Mouse (Mus musculus) heart, embryonic 14.5 days (tissue): ENCODE results near the gene Miga2. TPM values are rescaled to one million over a fixed set of nuclear protein-coding genes. Genes with fewer than 3 reads are reported as not detected.

Source experiments
- ATAC-seq: fragments of 200-750 bp; cut with Nextera tagmentation; 2 replicates; pipeline ENCODE4 v1.8.0; 2017; ENCODE audit warnings: low read depth, moderate TSS enrichment; ENCODE audit not compliant: insufficient number of reproducible peaks, insufficient read depth, low FRiP score
- H3K27ac ChIP-seq, 2 experiments: fragments of 200-500 bp in 1 of 2; fragments of 300-500 bp in 1 of 2; sonication (generic) in 1 of 2; replicated peaks in 1 of 2; 2 replicates each; pipeline ENCODE4 v1.5.1; 2012 to 2014; ENCODE audit warnings: low read depth in 2 of 2, low read length in 2 of 2, control low read depth in 1 of 2, mild to moderate bottlenecking in 1 of 2, mixed read lengths in 1 of 2; ENCODE audit not compliant: control insufficient read depth in 1 of 2, insufficient read depth in 1 of 2
- H3K27me3 ChIP-seq: fragments of 300-500 bp; sonication (generic); 2 replicates; pipeline ENCODE4 v1.6.1; 2014; ENCODE audit warnings: mild to moderate bottlenecking, low read length, control low read depth; ENCODE audit not compliant: control insufficient read depth, insufficient read depth
- H3K36me3 ChIP-seq: fragments of 300-500 bp; sonication (generic); 2 replicates; pipeline ENCODE4 v1.6.1; 2014; ENCODE audit warnings: mild to moderate bottlenecking, control low read depth, low read length, mixed read lengths; ENCODE audit not compliant: control insufficient read depth, insufficient read depth
- H3K4me1 ChIP-seq, 2 experiments: fragments of 200-500 bp in 1 of 2; fragments of 300-500 bp in 1 of 2; sonication (generic) in 1 of 2; 2 replicates each; pipeline ENCODE4 v1.6.1; 2012 to 2014; ENCODE audit warnings: low read length in 2 of 2, control low read depth in 1 of 2, mixed read lengths in 1 of 2; ENCODE audit not compliant: control insufficient read depth in 2 of 2, insufficient read depth in 2 of 2
- H3K4me2 ChIP-seq: fragments of 300-500 bp; sonication (generic); 2 replicates; pipeline ENCODE4 v1.6.1; 2014; ENCODE audit warnings: mild to moderate bottlenecking, low read length
- H3K4me3 ChIP-seq, 2 experiments: fragments of 200-500 bp in 1 of 2; fragments of 300-500 bp in 1 of 2; sonication (generic) in 1 of 2; 2 replicates each; pipeline ENCODE4 v1.5.1; 2012 to 2014; ENCODE audit warnings: low read length in 2 of 2, mild to moderate bottlenecking in 2 of 2, control low read depth in 1 of 2, low read depth in 1 of 2, moderate library complexity in 1 of 2; ENCODE audit not compliant: control insufficient read depth in 1 of 2, insufficient read depth in 1 of 2
- H3K9ac ChIP-seq: fragments of 300-500 bp; sonication (generic); 2 replicates; pipeline ENCODE4 v1.6.1; 2014; ENCODE audit warnings: mild to moderate bottlenecking, low read length
- H3K9me3 ChIP-seq: fragments of 300-500 bp; sonication (generic); 2 replicates; pipeline ENCODE4 v1.6.1; 2016; ENCODE audit warnings: low read length, control low read depth; ENCODE audit not compliant: control insufficient read depth
- WGBS: fragments of 180-500 bp; shearing (Covaris S2); extraction: QIAGEN DNeasy Blood & Tissue Kit; methylation state at CpG from one replicate; pipeline ENCODE4 v1.1.7; 2014; 5-methylcytosine and 5-hydroxymethylcytosine counted together
- polyA plus RNA-seq: library from polyadenylated mRNA; unstranded; fragments of >200 nt; fragmentation: Nextera tagmentation; extraction: Ambion mirVana; gene quantifications from 2 replicates; pipeline ENCODE4 v1.2.1, GENCODE M21; 2014

Gene Miga2
- polyA plus RNA-seq, 1 experiment from 2014 or later: 31.6 TPM

DNA sequence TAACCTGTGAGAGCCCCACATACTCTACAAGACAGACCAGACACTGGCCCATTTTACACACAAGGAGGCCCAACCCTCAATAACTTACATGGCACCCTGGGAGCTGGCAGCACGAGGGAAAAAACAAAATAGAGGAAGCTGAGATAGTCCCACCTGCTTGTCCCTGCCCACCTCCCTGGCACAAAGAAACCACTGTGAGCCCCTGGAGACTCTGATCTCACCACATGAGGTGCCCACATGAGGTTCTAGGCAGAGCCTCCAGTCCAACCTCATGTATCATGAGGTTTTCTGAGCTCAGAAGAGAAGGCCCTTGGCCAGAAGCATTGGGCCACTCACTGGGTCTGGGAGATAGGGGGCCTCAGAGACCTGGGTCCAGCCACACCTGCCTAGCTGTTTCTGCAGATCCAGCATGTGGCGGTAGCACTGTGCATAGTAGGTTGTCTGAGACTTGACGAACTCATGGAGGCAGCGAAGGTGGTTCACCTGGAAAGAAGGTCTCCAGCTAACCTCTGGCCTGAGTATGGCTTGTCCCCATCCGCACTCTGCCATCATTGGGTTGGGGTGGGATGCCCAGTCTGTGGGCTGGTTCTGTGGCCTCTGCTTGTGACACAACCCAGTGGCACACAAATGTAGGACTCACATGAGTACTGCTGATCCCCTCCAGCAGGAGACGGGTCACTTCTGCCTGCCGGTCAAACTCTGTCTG is 17.9 kb upstream of the Miga2 start:
- ATAC-seq: no peak
- Histone ChIP-seq H3K27ac (no peak overlapping the region), H3K36me3 (peaks cover 99% of the 10 kb centered on the region), H3K27me3 (no peaks in the 10 kb centered on the region), H3K4me2 (no peak overlapping the region), H3K4me1 (peaks cover 13 to 17% of the 10 kb centered on the region in 2 experiments), H3K4me3 (no peak overlapping the region), H3K9me3 (no peaks in the 10 kb centered on the region), H3K9ac (no peak overlapping the region)
- 89% methylated on average over 7 of the region's 7 CpGs for WGBS

DNA sequence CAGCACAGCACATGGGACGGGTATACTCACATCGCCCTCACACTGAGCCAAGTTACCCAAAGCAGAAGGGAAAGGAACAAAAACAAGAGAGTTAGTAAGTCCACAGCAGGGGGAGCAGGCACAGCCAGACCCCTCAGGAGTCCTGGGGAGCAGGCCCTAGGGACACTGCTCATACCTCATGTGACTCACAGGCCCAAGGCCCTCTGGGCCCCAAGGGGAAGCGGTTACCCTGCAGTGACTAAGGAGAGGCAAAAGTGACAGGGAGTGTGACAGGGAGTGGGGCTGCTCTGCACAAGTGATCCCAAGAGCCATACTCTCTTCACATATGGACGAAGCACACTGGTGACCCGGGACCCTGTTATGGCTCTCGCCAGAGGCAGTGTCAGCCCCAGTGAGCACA is 14.8 kb upstream of the Miga2 start:
- peaks cover 91% of the 10 kb centered on the region for H3K36me3 ChIP-seq

DNA sequence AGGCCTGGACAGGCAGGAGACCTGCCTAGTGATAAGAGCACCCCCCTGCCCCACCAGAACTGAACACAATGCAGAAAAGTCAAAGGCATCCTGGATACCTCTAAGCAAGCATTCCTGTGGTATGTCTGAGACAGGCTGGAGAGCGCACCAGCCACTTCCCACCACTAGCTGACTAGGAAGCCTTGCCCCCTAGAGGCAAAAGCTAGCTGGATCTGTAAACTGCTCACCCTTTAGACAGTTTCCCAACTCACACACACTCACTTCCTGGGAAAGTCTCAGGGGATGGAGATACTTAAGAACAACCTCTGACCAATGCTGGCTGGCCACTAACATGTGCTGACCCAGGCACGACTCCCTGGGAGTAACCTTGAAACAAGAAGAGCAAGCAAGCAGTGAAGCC is 12.9 kb upstream of the Miga2 start:
- Histone ChIP-seq H3K36me3 (peaks cover 85% of the 10 kb centered on the region), H3K9ac (no peak overlapping the region), H3K4me2 (no peak overlapping the region), H3K27ac (no peak overlapping the region), H3K9me3 (no peaks in the 10 kb centered on the region), H3K4me1 (peaks cover 0 to 8% of the 10 kb centered on the region in 2 experiments; a peak in 3 of 4 replicates), H3K27me3 (no peaks in the 10 kb centered on the region), H3K4me3 (no peak overlapping the region)
- WGBS: 59% methylated on average over 2 of the region's 2 CpGs
- ATAC-seq: no peak

More for the DNA sequence above, 14.8 kb upstream of the Miga2 start:
- Histone ChIP-seq H3K27me3 (no peaks in the 10 kb centered on the region), H3K4me3 (no peak overlapping the region), H3K4me1 (peaks cover 6 to 8% of the 10 kb centered on the region in 2 experiments; a peak in 3 of 4 replicates), H3K9ac (no peak overlapping the region), H3K27ac (no peak overlapping the region), H3K4me2 (no peak overlapping the region), H3K9me3 (no peaks in the 10 kb centered on the region)
- 88% methylated on average over 6 of the region's 6 CpGs for WGBS
- ATAC-seq: no peak

DNA sequence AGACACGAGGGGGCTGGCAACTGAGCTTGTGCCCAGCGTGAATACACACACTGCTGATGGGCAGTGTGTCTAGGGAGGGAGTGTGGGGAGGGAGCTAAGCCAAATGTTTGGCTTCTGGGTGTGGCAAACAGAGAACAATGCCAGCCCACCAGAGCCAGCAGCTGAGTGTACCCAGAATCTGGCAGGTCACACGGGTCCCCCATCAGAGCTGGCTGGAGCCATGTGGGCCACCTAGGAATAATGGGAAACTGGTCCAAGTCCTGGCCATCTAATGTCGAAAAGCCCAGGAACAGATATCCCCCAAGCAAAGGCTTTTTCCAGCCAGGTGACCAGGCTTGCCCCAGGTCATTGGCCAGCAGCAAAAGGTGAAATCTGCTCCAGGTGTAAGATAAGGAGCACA is 8.2 kb upstream of the Miga2 start:
- Histone ChIP-seq H3K9ac (0 out of 2 replicates have a peak overlapping the region, but pooled peaks have one; percentile 77), H3K4me1 (peaks cover 21 to 33% of the 10 kb centered on the region in 2 experiments), H3K4me2 (no peak overlapping the region), H3K4me3 (no peak overlapping the region), H3K27ac (no peak overlapping the region), H3K9me3 (no peaks in the 10 kb centered on the region), H3K27me3 (no peaks in the 10 kb centered on the region), H3K36me3 (peaks cover 38% of the 10 kb centered on the region)
- WGBS: 59% methylated on average over 4 of the region's 4 CpGs
- ATAC-seq: no peak

DNA sequence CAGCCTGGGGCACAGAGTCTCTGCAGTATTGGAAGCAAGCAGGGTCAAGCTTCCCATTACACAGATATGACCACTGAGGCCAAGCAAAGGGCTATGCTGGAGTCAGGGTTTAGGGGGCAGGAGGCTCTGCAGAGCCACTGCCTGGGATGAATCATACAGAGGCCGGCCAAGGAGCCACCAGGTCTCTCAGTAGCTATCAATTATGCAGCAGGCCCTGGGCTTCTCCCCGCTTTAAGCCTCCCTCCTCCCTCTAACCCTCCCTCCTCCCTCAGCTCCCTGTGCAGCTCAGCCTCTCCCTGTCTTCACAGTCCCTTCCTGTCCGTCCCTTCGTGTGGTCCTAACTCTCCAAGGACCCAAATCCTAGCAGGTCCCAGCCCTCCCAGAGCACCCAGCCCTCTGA is 7.8 kb upstream of the Miga2 start:
- Histone ChIP-seq H3K9ac (0 out of 2 replicates have a peak overlapping the region, but pooled peaks have one; percentile 77), H3K4me1 (peaks cover 21 to 33% of the 10 kb centered on the region in 2 experiments), H3K36me3 (peaks cover 36% of the 10 kb centered on the region), H3K27ac (peak overlapping the region in 1 of 2 experiments; percentile 89; a peak in 2 of 4 replicates), H3K9me3 (no peaks in the 10 kb centered on the region), H3K27me3 (no peaks in the 10 kb centered on the region), H3K4me2 (no peak overlapping the region; the same call in 1 of the 2 replicates), H3K4me3 (no peak overlapping the region)
- 47% methylated on average over 4 of the region's 4 CpGs for WGBS
- no peak for ATAC-seq

DNA sequence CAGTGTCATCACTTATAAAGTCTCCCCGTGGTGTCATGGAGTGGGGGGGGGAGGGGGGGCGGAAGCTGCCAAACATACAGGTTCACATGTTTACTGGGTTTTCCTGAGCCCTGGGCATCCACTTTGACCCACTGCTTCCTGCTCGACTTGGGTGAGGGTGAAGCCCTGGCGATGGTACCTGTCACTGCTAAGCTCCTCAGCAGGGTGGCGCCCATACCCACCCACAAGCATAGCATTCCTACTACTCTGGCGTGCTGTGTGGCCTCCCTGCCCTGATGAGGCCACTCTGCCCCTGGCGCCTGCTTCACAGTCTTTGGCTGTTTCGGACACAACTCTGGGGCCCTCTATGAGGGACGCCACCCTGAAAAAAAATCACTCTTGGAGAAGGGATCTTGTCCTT is 7.1 kb upstream of the Miga2 start:
- Histone ChIP-seq H3K4me1 (peaks cover 21 to 33% of the 10 kb centered on the region in 2 experiments), H3K27ac (peak overlapping the region; percentile 72 to 89), H3K4me2 (peak overlapping the region; percentile 89), H3K4me3 (peak overlapping the region in 1 of 2 experiments; percentile 60; a peak in 1 of 4 replicates), H3K36me3 (peaks cover 36% of the 10 kb centered on the region), H3K27me3 (no peaks in the 10 kb centered on the region), H3K9me3 (no peaks in the 10 kb centered on the region), H3K9ac (peak overlapping the region; percentile 77; the same call in 1 of the 2 replicates)
- 41% methylated on average over 9 of the region's 9 CpGs for WGBS
- ATAC-seq: no peak

DNA sequence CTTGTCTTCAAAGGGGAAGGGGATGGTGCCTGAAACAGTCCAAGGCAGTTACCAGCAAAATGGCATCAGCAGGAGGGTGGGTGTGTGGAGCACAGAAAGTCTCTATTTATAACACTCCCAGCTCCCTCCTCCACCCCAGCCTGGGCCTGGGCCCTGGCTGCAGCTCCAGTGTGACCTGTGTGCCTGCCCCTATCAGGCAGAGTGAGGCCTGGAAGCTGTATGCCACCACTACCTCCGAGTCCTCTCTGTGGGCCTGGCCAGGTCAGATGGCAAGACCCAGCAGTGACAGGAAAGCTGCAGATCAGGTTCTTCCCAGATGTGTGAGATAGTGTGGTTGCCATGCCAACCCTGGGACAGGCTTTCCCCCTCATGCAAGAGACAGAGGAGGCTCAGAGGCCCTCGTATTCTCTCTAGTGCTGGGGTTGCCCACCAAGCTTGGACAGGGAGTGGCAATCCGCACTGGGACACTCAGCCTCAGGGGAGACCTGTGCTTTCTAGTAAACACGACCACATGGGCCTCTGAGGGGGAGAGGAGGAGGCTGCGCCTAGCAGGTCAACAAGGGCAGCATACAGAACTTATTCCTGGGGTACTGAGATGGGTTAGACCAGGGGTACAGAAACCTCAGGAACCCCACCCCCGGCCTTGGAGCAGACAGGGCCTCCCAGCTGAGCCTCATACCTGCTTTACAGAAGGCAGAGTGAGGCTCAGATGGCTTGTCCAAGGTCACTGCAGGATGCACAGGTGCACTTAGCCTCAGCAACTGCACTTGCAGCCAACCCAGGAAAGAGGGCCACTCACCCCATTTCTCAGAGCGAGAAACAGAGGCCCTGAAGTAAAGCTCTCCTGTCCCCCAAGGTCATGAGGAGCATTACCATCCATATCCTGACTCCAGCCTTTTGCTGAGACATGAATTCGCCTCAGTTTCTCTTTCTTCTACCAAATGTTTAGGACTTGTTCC is 6.2 kb upstream of the Miga2 start:
- Histone ChIP-seq H3K36me3 (peaks cover 27% of the 10 kb centered on the region), H3K4me3 (peak overlapping the region; percentile 60 to 83), H3K4me1 (peaks cover 21 to 33% of the 10 kb centered on the region in 2 experiments), H3K27ac (peak overlapping the region; percentile 72 to 89), H3K9ac (peak overlapping the region; percentile 77), H3K9me3 (0 out of 2 replicates have a peak, but pooled peaks cover 3% of the 10 kb centered on the region), H3K27me3 (no peaks in the 10 kb centered on the region), H3K4me2 (peak overlapping the region; percentile 89)
- ATAC-seq: no peak; the same call in 1 of the 2 replicates
- 41% methylated on average over 8 of the region's 8 CpGs for WGBS
